Mouse (Mus musculus): ENCODE data around the gene Acod1.

Gene Acod1

DNA sequence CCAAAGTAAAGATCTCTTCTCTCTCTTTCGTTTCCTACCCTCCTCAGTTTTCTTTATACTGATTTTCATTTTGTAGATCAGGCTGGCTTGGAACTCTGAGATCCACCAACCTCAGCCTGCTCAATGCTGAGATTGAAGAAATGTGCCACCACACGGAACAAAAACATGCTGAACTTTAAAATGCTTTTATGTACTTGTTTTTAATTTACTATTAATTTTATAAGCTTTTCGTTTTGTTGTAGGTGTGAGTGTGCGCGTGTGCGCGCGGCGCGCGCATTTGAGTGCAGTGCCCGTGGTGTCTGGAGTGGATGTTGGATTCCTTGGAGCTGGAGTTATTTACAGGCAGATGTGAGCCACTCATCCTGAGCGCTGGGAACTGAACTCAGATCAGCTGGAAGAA, 53.5 kb downstream of the Acod1 start:
- no peak for DNase-seq (ENCODE audit: extremely low read depth, insufficient read length, low spot score)

DNA sequence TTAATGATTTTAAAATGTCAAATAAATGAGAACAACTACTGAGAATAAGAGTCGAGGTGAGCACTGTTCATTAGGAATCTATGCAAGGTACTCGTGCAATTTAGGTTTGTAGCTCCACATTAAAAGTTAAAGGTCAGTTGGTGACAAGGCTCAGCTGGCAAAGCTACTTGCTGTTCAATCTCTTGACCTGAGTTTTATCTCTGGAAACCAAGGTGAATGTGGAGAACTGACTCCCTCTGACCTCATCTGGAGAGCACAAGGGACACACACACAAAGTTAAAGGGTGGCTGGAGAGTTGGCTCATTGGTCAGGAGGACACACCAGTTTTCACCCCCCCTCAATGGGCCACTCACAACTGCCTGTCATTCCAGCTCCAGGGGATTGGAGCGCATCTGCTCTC, 54.4 kb downstream of the Acod1 start:
- DNase-seq (ENCODE audit: extremely low read depth, insufficient read length, low spot score) = no peak

DNA sequence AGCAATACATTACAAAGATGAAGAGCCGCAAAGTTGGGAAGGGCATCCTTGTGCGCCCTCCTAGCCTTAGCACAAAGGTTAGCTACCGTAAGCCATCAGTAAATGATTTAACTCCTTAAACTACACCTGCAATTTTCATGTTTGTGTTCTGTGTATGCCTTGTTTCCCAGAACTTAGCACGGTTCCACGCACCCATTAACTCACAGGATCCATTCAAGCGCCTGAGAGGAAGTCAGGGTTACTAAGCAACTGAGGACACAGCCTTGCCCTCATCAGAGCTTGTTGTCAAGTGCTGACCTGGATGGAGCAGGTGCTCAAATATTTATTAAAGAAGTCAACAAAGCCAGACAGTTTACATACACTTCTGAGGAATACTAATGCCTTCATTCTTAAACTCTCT, 55.5 kb downstream of the Acod1 start:
- DNase-seq (ENCODE audit: extremely low read depth, insufficient read length, low spot score) = no peak

DNA sequence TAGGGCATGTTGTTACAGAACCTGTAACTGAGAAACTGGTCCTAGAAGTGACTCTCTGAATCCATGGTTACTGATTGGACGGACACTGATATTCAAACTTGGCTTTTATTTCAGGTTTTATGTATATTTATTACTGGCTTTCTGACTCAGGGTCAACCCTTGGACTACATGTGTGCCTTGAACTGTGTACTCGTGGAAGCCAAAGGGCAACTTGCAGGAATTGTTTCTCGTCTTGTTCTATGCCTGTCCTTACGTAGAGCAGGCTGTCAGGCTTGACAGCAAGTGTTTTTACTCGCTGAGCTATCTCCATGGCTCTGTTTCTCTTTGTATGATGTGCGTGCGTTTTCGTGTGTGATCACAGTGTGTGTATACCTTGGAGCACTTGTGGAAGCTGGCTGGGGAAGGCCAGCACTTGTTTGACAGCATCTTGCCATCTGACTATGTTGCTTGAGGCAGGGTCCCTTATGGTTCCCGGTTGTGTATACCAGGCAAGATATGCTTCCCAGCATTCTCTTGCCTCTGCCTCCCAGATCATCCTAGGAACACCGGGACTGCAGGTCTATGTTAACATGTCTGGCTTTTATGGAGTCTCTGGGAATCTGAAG, 56.1 kb downstream of the Acod1 start:
- no peak for DNase-seq (ENCODE audit: extremely low read depth, insufficient read length, low spot score)

Data from 3134 (cell line).